Mouse (Mus musculus) fat pad, adult 2 months (tissue): ENCODE results near the gene Mup14.
"Not testable (repeated sequence)": the region's sequence is repeated elsewhere in the genome, so short reads cannot be mapped to it uniquely, and the experiment has no call there.

Experiments used
- DNase-seq: peaks from one replicate; pipeline ENCODE4 v3.0.0-alpha.2; 2011; ENCODE audit warnings: low read depth, low spot score; ENCODE audit errors: extremely low read depth

Gene Mup14

GRCm38 (mm10) chr4:61303900-61304299 lies at the start of gene Mup14:
Mup14 (minus strand) TSS chr4:61304000.
- not testable (repeated sequence) for DNase-seq

- not testable (repeated sequence) for DNase-seq
These were observed 34.3 kb upstream of the Mup14 start for GRCm38 (mm10) chr4:61338108-61338507.
